In the genomic region with DNA sequence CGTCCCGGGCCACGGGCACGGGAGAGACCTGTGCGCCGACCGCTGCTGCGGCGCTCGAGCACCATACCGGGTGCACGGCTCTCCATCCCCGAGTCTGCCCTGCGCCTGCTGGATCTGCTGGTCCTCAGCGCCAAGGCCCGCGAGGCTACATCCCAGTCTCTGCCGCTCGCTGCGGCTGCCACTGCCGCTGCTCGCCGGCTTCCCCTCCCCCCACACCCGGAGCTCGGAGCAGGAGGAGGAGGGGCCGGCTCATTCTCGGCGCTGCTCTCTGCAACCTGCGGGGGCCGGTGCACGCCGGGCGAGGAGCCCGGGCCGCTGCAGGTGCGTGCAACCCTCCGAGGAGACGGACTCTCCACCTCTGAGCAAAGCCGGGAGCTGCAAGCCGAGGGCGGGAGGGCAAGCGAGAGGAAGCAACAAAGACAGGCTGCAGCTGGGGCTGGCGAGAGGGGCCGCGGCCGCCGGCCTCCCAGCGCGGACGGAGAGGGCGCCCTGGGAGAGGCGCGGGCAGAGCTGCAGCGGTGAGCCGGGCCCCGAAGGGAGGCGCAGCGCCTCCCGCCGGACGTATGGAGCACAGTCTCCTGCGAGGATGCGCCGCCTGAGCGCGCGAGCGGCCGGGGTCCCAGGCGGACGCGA, we compare ENCODE assay signal across 8 mouse cellular contexts. TPM values are rescaled to one million over a fixed set of nuclear protein-coding genes. Genes with fewer than 3 reads are reported as not detected.
DNase-seq lines count a peak whose midpoint lies in the region; ATAC-seq lines count a peak whose summit lies in the region.

A gene (plus strand): TSS at position 452 of the 633 bp plus-strand sequence.

- DNase-seq in heart, adult 11 months = peak; percentile 97
- DNase-seq in heart, adult 9 months (ENCODE audit: low spot score in 2 of 2) = no peak
- DNase-seq in cerebellum, adult 9-11 months = peak; percentile 79
- peak; percentile 30 for DNase-seq in gastrocnemius, adult 18-20 months (ENCODE audit: low spot score)
- peak; percentile 67 to 71 for DNase-seq in left cerebral cortex, postnatal 36 days (ENCODE audit: low spot score in 2 of 2)
- DNase-seq in mesoderm, embryonic 11.5 days (ENCODE audit: low read depth, low spot score) = peak; percentile 89
- peak; percentile 60 to 70 for DNase-seq in spleen, adult 18-20 months

- intact Hi-C loops in left cerebral cortex, postnatal 36 days (cut with DNase I) = loop anchor here (1.0 to 2.0 kb wide), 2 partner anchors 39 to 106 kb away; no protein-coding TSS in a partner anchor

- ATAC-seq in inflammation-experienced regulatory T-cells, adult 6 months = peak; percentile 63

RNA-seq across cellular contexts. Expression of the gene that starts here (rescaled TPM):
- under 1 TPM; 0.33 to 0.66 TPM for total RNA-seq in gastrocnemius, adult 18-20 months (2021)
- not detected for polyA plus RNA-seq in inflammation-experienced regulatory T-cells, adult 6 months (2017; shearing (Covaris generic))
- total RNA-seq in left cerebral cortex, postnatal 36 days (2021) = 10 to 100 TPM in 1 of 2 experiments, 1 to 10 TPM in 1; 10.0 to 12.6 TPM

Comparison
In these comparisons a context has a peak if more than half of its experiments do, and no peak if none do; other contexts are left out.
1. RNA of the gene that starts here (total RNA-seq): 10.0 to 12.6 TPM in left cerebral cortex, postnatal 36 days; 0.33 to 0.66 TPM in gastrocnemius, adult 18-20 months; every median in the first group is over 4 times any median in the second.
2. DNase-seq: peak in heart, adult 11 months (single experiment), cerebellum, adult 9-11 months (single experiment), left cerebral cortex, postnatal 36 days (2 of 2), mesoderm, embryonic 11.5 days (single experiment) and spleen, adult 18-20 months (2 of 2); none in heart, adult 9 months (0 of 2).
3. Peak in DNase-seq in gastrocnemius, adult 18-20 months; RNA of the gene not detected or under 1 TPM.
4. Peak in ATAC-seq in inflammation-experienced regulatory T-cells, adult 6 months; RNA of the gene not detected or under 1 TPM.